Mouse (Mus musculus) embryonic facial prominence, embryonic 15.5 days (tissue): ENCODE measurements around the gene Plk2. TPM values are rescaled to one million over a fixed set of nuclear protein-coding genes. Genes with fewer than 3 reads are reported as not detected.
"Not testable (repeated sequence)": the region's sequence is repeated elsewhere in the genome, so short reads cannot be mapped to it uniquely, and the experiment has no call there.

Source experiments
- ATAC-seq: fragments of 200-750 bp; cut with Nextera tagmentation; 2 replicates; pipeline ENCODE4 v1.8.0; 2017; ENCODE audit warnings: low read depth, moderate TSS enrichment; ENCODE audit not compliant: insufficient number of reproducible peaks, low FRiP score, low TSS enrichment
- H3K27ac ChIP-seq: fragments of 300-500 bp; sonication (generic); replicated peaks from 2 replicates; pipeline ENCODE4 v1.5.1; 2015; ENCODE audit warnings: mild to moderate bottlenecking, inconsistent platforms
- H3K27me3 ChIP-seq: fragments of 300-500 bp; sonication (generic); 2 replicates; pipeline ENCODE4 v1.6.1; 2015; ENCODE audit warnings: inconsistent platforms
- H3K36me3 ChIP-seq: fragments of 300-500 bp; sonication (generic); 2 replicates; pipeline ENCODE4 v1.6.1; 2015; ENCODE audit warnings: mild to moderate bottlenecking, inconsistent platforms
- H3K4me1 ChIP-seq: fragments of 300-500 bp; sonication (generic); 2 replicates; pipeline ENCODE4 v1.6.1; 2015; ENCODE audit warnings: inconsistent platforms
- H3K4me2 ChIP-seq: fragments of 300-500 bp; sonication (generic); replicated peaks from 2 replicates; pipeline ENCODE4 v1.6.1; 2015; ENCODE audit warnings: mild to moderate bottlenecking, inconsistent platforms
- H3K4me3 ChIP-seq: fragments of 300-500 bp; sonication (generic); replicated peaks from 2 replicates; pipeline ENCODE4 v1.5.1; 2015; ENCODE audit warnings: mild to moderate bottlenecking, inconsistent platforms
- H3K9ac ChIP-seq: fragments of 300-500 bp; sonication (generic); 2 replicates; pipeline ENCODE4 v1.6.1; 2015; ENCODE audit warnings: inconsistent platforms
- H3K9me3 ChIP-seq: fragments of 300-500 bp; sonication (generic); replicated peaks from 2 replicates; pipeline ENCODE4 v1.6.1; 2016; ENCODE audit warnings: inconsistent platforms
- WGBS: fragments of 180-500 bp; shearing (Covaris S2); methylation state at CpG from one replicate; pipeline ENCODE4 v1.1.7; 2015; 5-methylcytosine and 5-hydroxymethylcytosine counted together
- polyA plus RNA-seq: library from polyadenylated mRNA; unstranded; fragments of >200 nt; fragmentation: Nextera tagmentation; extraction: Ambion mirVana; gene quantifications from 2 replicates; pipeline ENCODE4 v1.2.1, GENCODE M21; 2015

The Plk2 gene
- 111 and 127 TPM in 2 replicates for polyA plus RNA-seq

GRCm38 (mm10) chr13:110394291-110395178, at the start of gene Plk2:
Plk2 (plus strand) TSS chr13:110395046.
- under 1% methylated on average over 71 of the region's 71 CpGs for WGBS
- ATAC-seq, result peak; percentile 94
- H3K4me1 ChIP-seq, result peaks cover 14% of the 10 kb centered on the region; the same call in 1 of the 2 replicates
- peaks cover 21% of the 10 kb centered on the region for H3K36me3 ChIP-seq
- H3K4me3 ChIP-seq, result peak within 1 kb of the TSS; percentile 81
- H3K27ac ChIP-seq, result peak within 1 kb of the TSS; percentile 92
- H3K27me3 ChIP-seq, result no peaks in the 10 kb centered on the region
- peak within 1 kb of the TSS; percentile 88 for H3K9ac ChIP-seq
- H3K9me3 ChIP-seq, result 0 out of 2 replicates have a peak, but pooled peaks cover 4% of the 10 kb centered on the region
- peak within 1 kb of the TSS; percentile 100 for H3K4me2 ChIP-seq

- Histone ChIP-seq H3K4me1 (no peaks in the 10 kb centered on the region), H3K36me3 (no peaks in the 10 kb centered on the region), H3K4me2 (no peak overlapping the region), H3K27me3 (no peaks in the 10 kb centered on the region), H3K27ac (no peak overlapping the region), H3K9ac (no peak overlapping the region), H3K9me3 (no peaks in the 10 kb centered on the region), H3K4me3 (no peak overlapping the region)
- 35% methylated on average over 7 of the region's 7 CpGs for WGBS
- ATAC-seq, result no peak
Observed at GRCm38 (mm10) chr13:110346707-110347106, 48.1 kb upstream of the Plk2 start.

GRCm38 (mm10) chr13:110351051-110351450, 43.8 kb upstream of the Plk2 start:
- Histone ChIP-seq H3K9ac (no peak overlapping the region), H3K27me3 (no peaks in the 10 kb centered on the region), H3K36me3 (no peaks in the 10 kb centered on the region), H3K4me1 (no peaks in the 10 kb centered on the region), H3K27ac (no peak overlapping the region), H3K4me3 (no peak overlapping the region), H3K9me3 (no peaks in the 10 kb centered on the region), H3K4me2 (no peak overlapping the region)
- 86% methylated on average over 6 of the region's 6 CpGs for WGBS
- no peak for ATAC-seq

GRCm38 (mm10) chr13:110356941-110357340, 37.9 kb upstream of the Plk2 start, which contains the start of gene Gapt:
Gapt (minus strand) TSS chr13:110357199.
- no peaks in the 10 kb centered on the region for H3K4me1 ChIP-seq
- H3K4me3 ChIP-seq, result no peak within 1 kb of the TSS
- H3K27ac ChIP-seq, result no peak within 1 kb of the TSS
- no peak within 1 kb of the TSS for H3K4me2 ChIP-seq
- H3K36me3 ChIP-seq, result no peaks in the 10 kb centered on the region
- no peaks in the 10 kb centered on the region for H3K9me3 ChIP-seq
- ATAC-seq, result no peak
- H3K9ac ChIP-seq, result no peak within 1 kb of the TSS
- H3K27me3 ChIP-seq, result no peaks in the 10 kb centered on the region
- 81% methylated on average over 2 of the region's 2 CpGs for WGBS

- H3K9ac ChIP-seq, result no peak overlapping the region
- H3K4me3 ChIP-seq, result no peak overlapping the region
- H3K27me3 ChIP-seq, result no peaks in the 10 kb centered on the region
- 82% methylated on average over 6 of the region's 6 CpGs for WGBS
- H3K4me1 ChIP-seq, result no peaks in the 10 kb centered on the region
- no peak overlapping the region for H3K27ac ChIP-seq
- H3K9me3 ChIP-seq, result no peaks in the 10 kb centered on the region
- no peaks in the 10 kb centered on the region for H3K36me3 ChIP-seq
- H3K4me2 ChIP-seq, result no peak overlapping the region
- no peak for ATAC-seq
Observed at GRCm38 (mm10) chr13:110363722-110364121, 31.1 kb upstream of the Plk2 start.

GRCm38 (mm10) chr13:110366477-110366876, 28.4 kb upstream of the Plk2 start:
- Histone ChIP-seq H3K4me2 (no peak overlapping the region), H3K27me3 (no peaks in the 10 kb centered on the region), H3K9ac (no peak overlapping the region), H3K4me1 (no peaks in the 10 kb centered on the region), H3K9me3 (no peaks in the 10 kb centered on the region), H3K27ac (no peak overlapping the region), H3K4me3 (no peak overlapping the region), H3K36me3 (no peaks in the 10 kb centered on the region)
- 94% methylated on average over 3 of the region's 3 CpGs for WGBS
- no peak for ATAC-seq

- no peak overlapping the region for H3K4me3 ChIP-seq
- 90% methylated on average over 3 of the region's 3 CpGs for WGBS
- H3K9ac ChIP-seq, result no peak overlapping the region
- H3K27me3 ChIP-seq, result no peaks in the 10 kb centered on the region
- H3K27ac ChIP-seq, result no peak overlapping the region
- no peaks in the 10 kb centered on the region for H3K9me3 ChIP-seq
- H3K4me1 ChIP-seq, result no peaks in the 10 kb centered on the region
- no peaks in the 10 kb centered on the region for H3K36me3 ChIP-seq
- no peak overlapping the region for H3K4me2 ChIP-seq
- ATAC-seq, result no peak
Observed at GRCm38 (mm10) chr13:110367961-110368555, 26.8 kb upstream of the Plk2 start.

- H3K4me3 ChIP-seq, ATAC-seq, H3K27me3 ChIP-seq, H3K36me3 ChIP-seq, H3K4me2 ChIP-seq, H3K4me1 ChIP-seq, H3K9ac ChIP-seq, H3K9me3 ChIP-seq, H3K27ac ChIP-seq: not testable (repeated sequence)
- 46% methylated on average over 6 of the region's 6 CpGs for WGBS
Observed at GRCm38 (mm10) chr13:110368556-110369040, 26.2 kb upstream of the Plk2 start.

- H3K27me3 ChIP-seq, result no peaks in the 10 kb centered on the region
- no peak overlapping the region for H3K9ac ChIP-seq
- H3K9me3 ChIP-seq, result no peaks in the 10 kb centered on the region
- no peak for ATAC-seq
- H3K4me2 ChIP-seq, result no peak overlapping the region
- no peak overlapping the region for H3K4me3 ChIP-seq
- no peaks in the 10 kb centered on the region for H3K4me1 ChIP-seq
- no peak overlapping the region for H3K27ac ChIP-seq
- H3K36me3 ChIP-seq, result no peaks in the 10 kb centered on the region
- 94% methylated on average over 1 of the region's 1 CpGs for WGBS
Observed at GRCm38 (mm10) chr13:110369673-110370072, 25.2 kb upstream of the Plk2 start.

- Histone ChIP-seq H3K9me3 (no peaks in the 10 kb centered on the region), H3K27ac (no peak overlapping the region), H3K4me1 (no peaks in the 10 kb centered on the region), H3K4me3 (no peak overlapping the region), H3K9ac (no peak overlapping the region), H3K27me3 (no peaks in the 10 kb centered on the region), H3K4me2 (no peak overlapping the region), H3K36me3 (no peaks in the 10 kb centered on the region)
- ATAC-seq, result no peak
- 20% methylated on average over 5 of the region's 5 CpGs for WGBS
Observed at GRCm38 (mm10) chr13:110382447-110382901, 12.4 kb upstream of the Plk2 start.

- Histone ChIP-seq H3K36me3 (no peaks in the 10 kb centered on the region), H3K4me1 (no peaks in the 10 kb centered on the region), H3K27ac (no peak overlapping the region), H3K4me3 (no peak overlapping the region), H3K4me2 (no peak overlapping the region), H3K27me3 (no peaks in the 10 kb centered on the region), H3K9ac (no peak overlapping the region), H3K9me3 (no peaks in the 10 kb centered on the region)
- 73% methylated on average over 6 of the region's 6 CpGs for WGBS
- ATAC-seq, result no peak
Observed at GRCm38 (mm10) chr13:110384514-110384913, 10.3 kb upstream of the Plk2 start.
